Mouse (Mus musculus): ENCODE data around the gene Zan. TPM values are rescaled to one million over a fixed set of nuclear protein-coding genes. Genes with fewer than 3 reads are reported as not detected.

Gene Zan
- total and polyA plus RNA-seq, 3 experiments: 0.04 to 0.10 TPM; not detected in 1

DNA sequence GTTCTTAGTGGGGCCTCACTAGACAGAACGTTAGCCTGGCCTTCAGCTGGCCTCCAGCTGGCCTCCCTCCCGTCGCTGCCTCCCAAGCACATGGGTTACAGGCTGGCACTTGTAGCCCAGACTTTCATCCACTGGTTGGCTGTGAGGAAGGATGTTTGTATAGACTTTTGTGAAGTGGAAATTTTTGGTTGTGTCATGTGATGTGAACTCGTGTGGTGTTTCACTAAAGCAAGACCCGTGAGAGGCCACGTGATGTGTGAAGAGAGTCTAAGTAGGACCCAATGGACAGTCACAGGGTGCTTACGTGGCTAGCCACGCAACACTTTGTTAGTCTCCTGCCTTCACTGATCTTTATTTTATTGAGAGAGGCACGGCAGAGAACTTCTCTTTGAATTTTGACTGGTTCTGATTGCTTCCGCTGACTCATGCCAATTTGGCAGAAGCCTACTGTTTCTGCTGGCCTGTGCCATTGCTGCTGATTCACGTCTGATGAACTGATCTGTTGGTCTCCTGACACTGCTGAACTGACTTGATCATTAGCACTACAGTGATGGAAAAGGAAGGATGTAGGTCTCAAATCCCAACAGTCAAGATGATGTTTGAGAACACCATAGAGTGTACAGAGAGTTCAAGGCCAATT is 36.5 kb downstream of the Zan start:
- Histone ChIP-seq H3K27ac (ENCODE audit: insufficient read depth, low read depth) (no peak overlapping the region), H3K27me3 (replicated peaks) (peaks cover 48% of the 10 kb centered on the region), H3K36me3 (replicated peaks in 1 of 2; ENCODE audit: control insufficient read depth in 1 of 2, insufficient read depth in 1 of 2, low read length in 1 of 2) (no peaks in the 10 kb centered on the region), H3K79me2 (replicated peaks; ENCODE audit: control insufficient read depth, extremely low read depth, insufficient read depth, poor library complexity, severe bottlenecking) (no peaks in the 10 kb centered on the region), H3K9ac (ENCODE audit: insufficient read depth, low read depth) (no peak overlapping the region), H3K4me3 (replicated peaks in 1 of 3; ENCODE audit: low read depth in 2 of 3, low read length in 2 of 3, poor library complexity in 1 of 3) (no peak overlapping the region), H3K4me1 (ENCODE audit: control insufficient read depth in 1 of 2, insufficient read depth in 2 of 2) (peaks cover 0 to 2% of the 10 kb centered on the region in 2 experiments; a peak in 1 of 4 replicates), H3K4me2 (ENCODE audit: insufficient read depth, low read depth, poor library complexity, severe bottlenecking) (no peak overlapping the region), H3K9me3 (replicated peaks; ENCODE audit: low read length) (no peaks in the 10 kb centered on the region)
- DNase-seq (ENCODE audit: extremely low read depth): no peak
- in situ Hi-C loops (cut with MboI; ENCODE audit: low pct_ligation_motif_present, low pct_unique_long_range_greater_than_20kb, low sequenced_read_pairs): no loop called here
- TF ChIP-seq ETS1 (conservative IDR thresholded peaks at IDR 0.05; ENCODE audit: low read depth, low read length) (no peak), MAZ (IDR thresholded peaks at IDR 0.05; ENCODE audit: low read depth, low read length) (no peak), USF2 (conservative IDR thresholded peaks at IDR 0.05; ENCODE audit: low read depth, low read length) (no peak), IRF4 (IDR thresholded peaks at IDR 0.05; ENCODE audit: low read depth, low read length) (no peak)
- dilution Hi-C loops (cut with MboI; ENCODE audit: extremely low pct_ligation_motif_present, extremely low pct_unique_long_range_greater_than_20kb, low sequenced_read_pairs): no loop called here

DNA sequence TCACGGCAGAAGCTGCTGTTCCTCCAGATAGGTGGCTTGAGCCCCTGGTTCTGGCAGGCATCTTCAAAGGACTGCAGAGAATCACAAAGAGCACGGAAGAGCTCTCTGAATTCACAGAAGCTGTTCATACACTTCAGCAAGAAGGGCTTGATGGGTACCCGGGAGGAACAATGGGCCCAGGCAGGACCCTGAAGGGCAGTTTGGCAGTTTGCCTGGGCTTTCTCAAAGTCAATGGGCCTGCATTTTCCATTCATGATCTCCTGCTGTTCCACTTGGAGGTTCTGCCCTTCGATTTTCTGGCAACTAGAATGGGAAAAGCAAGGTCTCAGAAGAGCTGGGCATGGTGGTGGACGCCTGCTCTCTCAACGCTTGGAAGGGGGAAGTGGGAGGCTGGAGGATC is 43.0 kb downstream of the Zan start:
- H3K36me3 ChIP-seq (replicated peaks in 1 of 2; ENCODE audit: control insufficient read depth in 1 of 2, insufficient read depth in 1 of 2, low read length in 1 of 2): no peaks in the 10 kb centered on the region
- no peak for DNase-seq (ENCODE audit: extremely low read depth)
- H3K27ac ChIP-seq (ENCODE audit: insufficient read depth, low read depth): no peak overlapping the region
- H3K9me3 ChIP-seq (replicated peaks; ENCODE audit: low read length): no peaks in the 10 kb centered on the region
- no peaks in the 10 kb centered on the region for H3K79me2 ChIP-seq (replicated peaks; ENCODE audit: control insufficient read depth, extremely low read depth, insufficient read depth, poor library complexity, severe bottlenecking)
- TF ChIP-seq SMC3 (IDR thresholded peaks at IDR 0.05; ENCODE audit: low read depth, low read length) (no peak), JUND (conservative IDR thresholded peaks at IDR 0.05; ENCODE audit: low read depth, low read length) (no peak), JUN (IDR thresholded peaks at IDR 0.05; ENCODE audit: insufficient read depth, low read depth, low read length) (no peak), MAZ (IDR thresholded peaks at IDR 0.05; ENCODE audit: low read depth, low read length) (no peak), USF1 (IDR thresholded peaks at IDR 0.05; ENCODE audit: low read depth, low read length) (no peak), HCFC1 (IDR thresholded peaks at IDR 0.05; ENCODE audit: low read depth, low read length) (no peak), ZNF384 (IDR thresholded peaks at IDR 0.05; ENCODE audit: low read depth, low read length) (no peak), RAD21 (IDR thresholded peaks at IDR 0.05; ENCODE audit: low read depth, low read length) (no peak), TCF12 (IDR thresholded peaks at IDR 0.05; ENCODE audit: low read depth, low read length) (no peak), POLR2AphosphoS2 (IDR thresholded peaks at IDR 0.05; ENCODE audit: low read depth, low read length) (no peak), NELFE (IDR thresholded peaks at IDR 0.05; ENCODE audit: low read depth, low read length) (no peak), PAX5 (IDR thresholded peaks at IDR 0.05; ENCODE audit: low read length) (no peak)
- H3K4me1 ChIP-seq (ENCODE audit: control insufficient read depth in 1 of 2, insufficient read depth in 2 of 2): peaks cover 0 to 2% of the 10 kb centered on the region in 2 experiments; a peak in 1 of 4 replicates
- no peak overlapping the region for H3K4me3 ChIP-seq (replicated peaks in 1 of 3; ENCODE audit: low read depth in 2 of 3, low read length in 2 of 3, poor library complexity in 1 of 3)
- in situ Hi-C loops (cut with MboI; ENCODE audit: low pct_ligation_motif_present, low pct_unique_long_range_greater_than_20kb, low sequenced_read_pairs): no loop called here
- dilution Hi-C loops (cut with MboI; ENCODE audit: extremely low pct_ligation_motif_present, extremely low pct_unique_long_range_greater_than_20kb, low sequenced_read_pairs): no loop called here
- peaks cover 77% of the 10 kb centered on the region for H3K27me3 ChIP-seq (replicated peaks)
- H3K9ac ChIP-seq (ENCODE audit: insufficient read depth, low read depth): no peak overlapping the region
- H3K4me2 ChIP-seq (ENCODE audit: insufficient read depth, low read depth, poor library complexity, severe bottlenecking): no peak overlapping the region

Data from CH12.LX (cell line).